Mouse (Mus musculus): Measurements from ENCODE around the gene Ubb.

DNA sequence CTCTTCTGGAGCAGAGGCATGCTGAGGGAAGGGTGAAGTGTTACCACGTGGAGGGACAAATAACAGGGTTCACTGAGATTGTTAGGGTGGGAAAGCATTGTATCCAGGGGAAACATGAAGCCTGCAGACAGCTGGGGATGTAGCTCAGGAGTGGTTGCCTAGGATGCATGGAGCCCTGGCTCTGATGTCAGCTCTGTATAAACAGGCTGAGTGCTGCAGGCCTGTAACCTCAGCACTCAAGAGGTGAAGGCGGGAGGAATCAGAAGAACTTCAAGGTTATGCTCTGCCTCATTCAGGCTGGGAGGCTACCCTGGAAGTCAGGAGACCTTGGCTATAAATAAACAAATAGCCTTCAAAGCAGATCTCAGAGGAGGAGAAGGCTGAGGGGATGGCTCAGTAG lies 32.0 kb upstream of the Ubb start:
- TF ChIP-seq CHD2 (IDR thresholded peaks at IDR 0.05; ENCODE audit: low read depth, low read length) (no peak), ZC3H11A (IDR thresholded peaks at IDR 0.05; ENCODE audit: borderline replicate concordance, low read depth, low read length) (no peak), ZNF384 (IDR thresholded peaks at IDR 0.05; ENCODE audit: low read depth, low read length) (no peak), MAFK (IDR thresholded peaks at IDR 0.05; ENCODE audit: insufficient read depth, low read depth, low read length) (no peak)
